Mouse (Mus musculus): ENCODE data around the gene Mlf2. TPM values are rescaled to one million over a fixed set of nuclear protein-coding genes. Genes with fewer than 3 reads are reported as not detected.
A peak's percentile ranks its signal among the peaks of the same experiment; 100 is the strongest.

Mlf2 gene
- total RNA-seq, 1 experiment from 2014 or later: 54.2 TPM

GRCm38 (mm10) chr6:124959960-124960359 lies 28.8 kb downstream of the Mlf2 start:
- ATAC-seq (replicated peaks in 1 of 2; ENCODE audit: insufficient read depth in 1 of 2, low FRiP score in 2 of 2, low TSS enrichment in 1 of 2, low read depth in 1 of 2, poor library complexity in 2 of 2, severe bottlenecking in 2 of 2): 0 out of 4 replicates have a peak, but pooled peaks of 1 of the 2 experiments have one; percentile 2

- no peak for ATAC-seq (replicated peaks in 1 of 2; ENCODE audit: insufficient read depth in 1 of 2, low FRiP score in 2 of 2, low TSS enrichment in 1 of 2, low read depth in 1 of 2, poor library complexity in 2 of 2, severe bottlenecking in 2 of 2)
Measured at GRCm38 (mm10) chr6:124961021-124961420, 29.8 kb downstream of the Mlf2 start.

GRCm38 (mm10) chr6:124964638-124965037 lies 33.5 kb downstream of the Mlf2 start:
- peak; percentile 18 to 23; a peak in 1 of 4 replicates for ATAC-seq (replicated peaks in 1 of 2; ENCODE audit: insufficient read depth in 1 of 2, low FRiP score in 2 of 2, low TSS enrichment in 1 of 2, low read depth in 1 of 2, poor library complexity in 2 of 2, severe bottlenecking in 2 of 2)

GRCm38 (mm10) chr6:124965088-124965719 lies 34.0 kb downstream of the Mlf2 start, which contains the start of gene Cops7a:
Gene Cops7a, minus strand, starts transcription at chr6:124965538.
- ATAC-seq (replicated peaks in 1 of 2; ENCODE audit: insufficient read depth in 1 of 2, low FRiP score in 2 of 2, low TSS enrichment in 1 of 2, low read depth in 1 of 2, poor library complexity in 2 of 2, severe bottlenecking in 2 of 2): peak; percentile 70 to 83

- ATAC-seq (replicated peaks in 1 of 2; ENCODE audit: insufficient read depth in 1 of 2, low FRiP score in 2 of 2, low TSS enrichment in 1 of 2, low read depth in 1 of 2, poor library complexity in 2 of 2, severe bottlenecking in 2 of 2): no peak
Measured at GRCm38 (mm10) chr6:124965747-124966146, 34.6 kb downstream of the Mlf2 start.

- ATAC-seq (replicated peaks in 1 of 2; ENCODE audit: insufficient read depth in 1 of 2, low FRiP score in 2 of 2, low TSS enrichment in 1 of 2, low read depth in 1 of 2, poor library complexity in 2 of 2, severe bottlenecking in 2 of 2): no peak
Measured at GRCm38 (mm10) chr6:124966466-124967118, 35.4 kb downstream of the Mlf2 start.

- ATAC-seq (replicated peaks in 1 of 2; ENCODE audit: insufficient read depth in 1 of 2, low FRiP score in 2 of 2, low TSS enrichment in 1 of 2, low read depth in 1 of 2, poor library complexity in 2 of 2, severe bottlenecking in 2 of 2): no peak
Measured at GRCm38 (mm10) chr6:124967766-124968165, 36.6 kb downstream of the Mlf2 start.

Other genes with a start within 250 kb of the Mlf2 start
- gene Emg1, start 219.2 kb upstream of the Mlf2 start, total RNA-seq (2017): 160 and 203 TPM in 2 replicates
- gene Phb2, start 219.1 kb upstream of the Mlf2 start, total RNA-seq (2017): 252 and 265 TPM in 2 replicates
- 476 and 523 TPM in 2 replicates for gene Ptpn6, start 192.7 kb upstream of the Mlf2 start, total RNA-seq (2017)
- 189 and 215 TPM in 2 replicates for gene Grcc10, start 190.0 kb upstream of the Mlf2 start, total RNA-seq (2017)
- not detected in 2 replicates for gene Gm45234, start 175.4 kb upstream of the Mlf2 start, total RNA-seq (2017)
- gene Atn1, start 174.9 kb upstream of the Mlf2 start, total RNA-seq (2017): 5.9 and 6.0 TPM in 2 replicates
- 2.6 and 5.6 TPM in 2 replicates for gene Eno2, start 161.7 kb upstream of the Mlf2 start, total RNA-seq (2017)
- gene Lrrc23, start 151.7 kb upstream of the Mlf2 start, total RNA-seq (2017): 1.1 and 3.3 TPM in 2 replicates
- gene Spsb2, start 122.7 kb upstream of the Mlf2 start, total RNA-seq (2017): 5.3 and 11.0 TPM in 2 replicates
- 193 and 201 TPM in 2 replicates for gene Tpi1, start 117.1 kb upstream of the Mlf2 start, total RNA-seq (2017)
- 55.3 and 78.1 TPM in 2 replicates for gene Usp5, start 101.9 kb upstream of the Mlf2 start, total RNA-seq (2017)
- gene Cdca3, start 101.8 kb upstream of the Mlf2 start, total RNA-seq (2017): 62.0 and 98.2 TPM in 2 replicates
- gene Gnb3, start 91.1 kb upstream of the Mlf2 start, total RNA-seq (2017): not detected in 2 replicates
- gene P3h3, start 73.6 kb upstream of the Mlf2 start, total RNA-seq (2017): 14.5 and 24.3 TPM in 2 replicates
- 0.15 TPM in 1 of 2 replicates, not detected in the other for gene Gpr162, start 67.4 kb upstream of the Mlf2 start, total RNA-seq (2017)
- gene Cd4, start 43.2 kb upstream of the Mlf2 start, total RNA-seq (2017): 5.8 and 10.0 TPM in 2 replicates
- 3.8 and 9.1 TPM in 2 replicates for gene Lag3, start 19.7 kb upstream of the Mlf2 start, total RNA-seq (2017)
- gene Ptms, start 11.3 kb upstream of the Mlf2 start, total RNA-seq (2017): 121 and 123 TPM in 2 replicates
- gene Cops7a, start 34.2 kb downstream of the Mlf2 start, total RNA-seq (2017): 41.6 and 51.1 TPM in 2 replicates
- not detected in 2 replicates for gene Pianp, start 65.3 kb downstream of the Mlf2 start, total RNA-seq (2017)
- gene Zfp384, start 77.8 kb downstream of the Mlf2 start, total RNA-seq (2017): 29.0 and 29.2 TPM in 2 replicates
- gene Ing4, start 108.4 kb downstream of the Mlf2 start, total RNA-seq (2017): 92.9 and 101 TPM in 2 replicates
- gene Acrbp, start 118.3 kb downstream of the Mlf2 start, total RNA-seq (2017): 7.6 and 7.8 TPM in 2 replicates
- gene Lpar5, start 136.5 kb downstream of the Mlf2 start, total RNA-seq (2017): 8.0 and 8.8 TPM in 2 replicates
- gene Chd4, start 164.6 kb downstream of the Mlf2 start, total RNA-seq (2017): 499 and 599 TPM in 2 replicates
- gene Nop2, start 200.5 kb downstream of the Mlf2 start, total RNA-seq (2017): 58.8 and 63.4 TPM in 2 replicates
- gene Iffo1, start 213.9 kb downstream of the Mlf2 start, total RNA-seq (2017): 13.3 and 14.2 TPM in 2 replicates
- gene Gapdh, start 235.1 kb downstream of the Mlf2 start, total RNA-seq (2017): 727 and 879 TPM in 2 replicates

All from hematopoietic stem cell, adult 5-6 weeks (primary cell).